18 mouse cellular contexts compared by ENCODE assay signal in genomic region chr3:113312937-113313336, GRCm38 (mm10). TPM values are rescaled to one million over a fixed set of nuclear protein-coding genes. Genes with fewer than 3 reads are reported as not detected.
DNase-seq lines count a peak whose midpoint lies in the region; ATAC-seq lines count a peak whose summit lies in the region.
"Not testable (repeated sequence)": the region's sequence is repeated elsewhere in the genome, so short reads cannot be mapped to it uniquely, and the experiment has no call there.
"Had no signal": no experiment of that assay in that cellular context is flagged by ENCODE, and none has a peak within 500 bp of the region (broad histone marks: within the 10 kb centered on the region; RNA-seq: fewer than 3 reads in every experiment).

No protein-coding gene starts in this region.

- not testable (repeated sequence) for H3K4me1 ChIP-seq in forebrain, embryonic 11.5 days (replicated peaks; ENCODE audit: control insufficient read depth, insufficient read depth, low read length); intestine, embryonic 15.5 days (replicated peaks); limb, embryonic 11.5 days (ENCODE audit: control insufficient read depth, insufficient read depth, low read length); lung, embryonic 15.5 days; midbrain, embryonic 14.5 days (ENCODE audit: control insufficient read depth, insufficient read depth, low read length); stomach, embryonic 14.5 days (ENCODE audit: control insufficient read depth, insufficient read depth, low read length)

- H3K4me3 ChIP-seq in forebrain, embryonic 11.5 days (ENCODE audit: low read depth, low read length); intestine, embryonic 15.5 days (replicated peaks); limb, embryonic 11.5 days (ENCODE audit: low read depth, low read length); lung, embryonic 15.5 days; midbrain, embryonic 14.5 days (replicated peaks; ENCODE audit: low read depth, low read length); stomach, embryonic 14.5 days (ENCODE audit: low read depth, low read length): not testable (repeated sequence)

- WGBS in forebrain, embryonic 11.5 days: no CpG with 5 or more reads among the region's 3 CpGs
- no CpG with 5 or more reads among the region's 3 CpGs for WGBS in intestine, embryonic 15.5 days
- no CpG with 5 or more reads among the region's 3 CpGs for WGBS in limb, embryonic 11.5 days
- WGBS in lung, embryonic 15.5 days: no CpG with 5 or more reads among the region's 3 CpGs
- no CpG with 5 or more reads among the region's 3 CpGs for WGBS in midbrain, embryonic 14.5 days
- WGBS in stomach, embryonic 14.5 days: no CpG with 5 or more reads among the region's 3 CpGs

- not testable (repeated sequence) for H3K36me3 ChIP-seq in forebrain, embryonic 11.5 days (ENCODE audit: control insufficient read depth, insufficient read depth, low read length); intestine, embryonic 15.5 days; limb, embryonic 11.5 days (ENCODE audit: control insufficient read depth, insufficient read depth, low read length); lung, embryonic 15.5 days; midbrain, embryonic 14.5 days (ENCODE audit: control insufficient read depth, insufficient read depth, low read length); stomach, embryonic 14.5 days (ENCODE audit: control insufficient read depth, insufficient read depth, low read length)

- not testable (repeated sequence) for H3K9me3 ChIP-seq in forebrain, embryonic 11.5 days (ENCODE audit: control insufficient read depth, low read length); intestine, embryonic 15.5 days; limb, embryonic 11.5 days (ENCODE audit: control insufficient read depth, low read length); lung, embryonic 15.5 days; midbrain, embryonic 14.5 days (ENCODE audit: control insufficient read depth, low read length); stomach, embryonic 14.5 days (ENCODE audit: control insufficient read depth, low read depth, low read length)

- DNase-seq in forebrain, embryonic 11.5 days (ENCODE audit: low spot score); limb, embryonic 11.5 days (ENCODE audit: low spot score); midbrain, embryonic 14.5 days: not testable (repeated sequence)

- ATAC-seq in forebrain, embryonic 11.5 days (replicated peaks; ENCODE audit: low FRiP score): peak; percentile 39; the same call in 1 of the 2 replicates
- peak; percentile 49 for ATAC-seq in intestine, embryonic 15.5 days
- peak; percentile 62; the same call in 1 of the 2 replicates for ATAC-seq in limb, embryonic 11.5 days (ENCODE audit: insufficient number of reproducible peaks, low FRiP score, low TSS enrichment, low read depth)
- 0 out of 2 replicates have a peak, but pooled peaks have one; percentile 35 for ATAC-seq in lung, embryonic 15.5 days (ENCODE audit: borderline replicate concordance, extremely low read depth, low FRiP score, low TSS enrichment)
- peak; percentile 20; the same call in 1 of the 2 replicates for ATAC-seq in midbrain, embryonic 14.5 days (ENCODE audit: low FRiP score, low TSS enrichment)
- ATAC-seq in stomach, embryonic 14.5 days (ENCODE audit: insufficient number of reproducible peaks, insufficient read depth, low FRiP score, low read depth): peak; percentile 53; the same call in 1 of the 2 replicates

- not testable (repeated sequence) for H3K27me3 ChIP-seq in forebrain, embryonic 11.5 days (ENCODE audit: control insufficient read depth, insufficient read depth, low read length); intestine, embryonic 15.5 days (replicated peaks); limb, embryonic 11.5 days (ENCODE audit: control insufficient read depth, insufficient read depth, low read length); lung, embryonic 15.5 days; midbrain, embryonic 14.5 days (ENCODE audit: control insufficient read depth, insufficient read depth, low read length); stomach, embryonic 14.5 days (ENCODE audit: control insufficient read depth, insufficient read depth, low read length)

- H3K27ac ChIP-seq in forebrain, embryonic 11.5 days (ENCODE audit: low read depth, low read length); intestine, embryonic 15.5 days; limb, embryonic 11.5 days (replicated peaks; ENCODE audit: low read depth, low read length); lung, embryonic 15.5 days; midbrain, embryonic 14.5 days (replicated peaks; ENCODE audit: low read depth, low read length); stomach, embryonic 14.5 days (ENCODE audit: low read length): not testable (repeated sequence)

- not testable (repeated sequence) for H3K9ac ChIP-seq in forebrain, embryonic 11.5 days (ENCODE audit: low read length); intestine, embryonic 15.5 days; limb, embryonic 11.5 days (ENCODE audit: low read length); lung, embryonic 15.5 days; midbrain, embryonic 14.5 days (replicated peaks; ENCODE audit: low read length); stomach, embryonic 14.5 days (replicated peaks; ENCODE audit: low read depth, low read length)

- H3K4me2 ChIP-seq in forebrain, embryonic 11.5 days (ENCODE audit: low read depth, low read length, severe bottlenecking); intestine, embryonic 15.5 days (replicated peaks); limb, embryonic 11.5 days (ENCODE audit: low read depth, severe bottlenecking); lung, embryonic 15.5 days; midbrain, embryonic 14.5 days (ENCODE audit: low read length); stomach, embryonic 14.5 days (replicated peaks; ENCODE audit: low read depth, low read length): not testable (repeated sequence)

RNA-seq across cellular contexts. Expression of gene Amy2a3, which starts 10.9 kb away (rescaled TPM):
- polyA plus RNA-seq in forebrain, embryonic 11.5 days (2014; fragmentation: Nextera tagmentation; extraction: Ambion mirVana): not detected in 2 replicates
- polyA plus RNA-seq in intestine, embryonic 15.5 days (2015; fragmentation: Nextera tagmentation; extraction: Ambion mirVana): 275 and 706 TPM in 2 replicates
- not detected in 2 replicates for polyA plus RNA-seq in limb, embryonic 11.5 days (2014; fragmentation: Nextera tagmentation; extraction: Ambion mirVana)
- polyA plus RNA-seq in lung, embryonic 15.5 days (2015; fragmentation: Nextera tagmentation; extraction: Ambion mirVana): 2.6 TPM in 1 of 2 replicates, not detected in the other
- polyA plus RNA-seq in midbrain, embryonic 14.5 days (2014; fragmentation: Nextera tagmentation; extraction: Ambion mirVana): not detected in 2 replicates
- 13.0 TPM in 1 of 2 replicates, not detected in the other for polyA plus RNA-seq in stomach, embryonic 14.5 days (2014; fragmentation: Nextera tagmentation; extraction: Ambion mirVana)
- polyA plus RNA-seq: embryonic facial prominence, embryonic 11.5 days; embryonic facial prominence, embryonic 15.5 days; forebrain, embryonic 13.5 days; forebrain, embryonic 16.5 days; G1E; heart, adult 2 months; heart, embryonic 10.5 days; heart, embryonic 13.5 days; hindbrain, embryonic 12.5 days; hindbrain, embryonic 15.5 days; Patski had no signal

RNA-seq across cellular contexts. Expression of gene Amy2a4, which starts 21.7 kb away (rescaled TPM):
- polyA plus RNA-seq in forebrain, embryonic 11.5 days (2014; fragmentation: Nextera tagmentation; extraction: Ambion mirVana): not detected in 2 replicates
- polyA plus RNA-seq in intestine, embryonic 15.5 days (2015; fragmentation: Nextera tagmentation; extraction: Ambion mirVana): 275 and 706 TPM in 2 replicates
- polyA plus RNA-seq in limb, embryonic 11.5 days (2014; fragmentation: Nextera tagmentation; extraction: Ambion mirVana): not detected in 2 replicates
- 2.6 TPM in 1 of 2 replicates, not detected in the other for polyA plus RNA-seq in lung, embryonic 15.5 days (2015; fragmentation: Nextera tagmentation; extraction: Ambion mirVana)
- not detected in 2 replicates for polyA plus RNA-seq in midbrain, embryonic 14.5 days (2014; fragmentation: Nextera tagmentation; extraction: Ambion mirVana)
- polyA plus RNA-seq in stomach, embryonic 14.5 days (2014; fragmentation: Nextera tagmentation; extraction: Ambion mirVana): 13.0 TPM in 1 of 2 replicates, not detected in the other
- polyA plus RNA-seq: embryonic facial prominence, embryonic 11.5 days; embryonic facial prominence, embryonic 15.5 days; forebrain, embryonic 13.5 days; forebrain, embryonic 16.5 days; G1E; heart, adult 2 months; heart, embryonic 10.5 days; heart, embryonic 13.5 days; hindbrain, embryonic 12.5 days; hindbrain, embryonic 15.5 days; Patski had no signal

RNA-seq across cellular contexts. Expression of gene Amy2a2, which starts 43.5 kb away (rescaled TPM):
- polyA plus RNA-seq in forebrain, embryonic 11.5 days (2014; fragmentation: Nextera tagmentation; extraction: Ambion mirVana): not detected in 2 replicates
- 275 and 706 TPM in 2 replicates for polyA plus RNA-seq in intestine, embryonic 15.5 days (2015; fragmentation: Nextera tagmentation; extraction: Ambion mirVana)
- polyA plus RNA-seq in limb, embryonic 11.5 days (2014; fragmentation: Nextera tagmentation; extraction: Ambion mirVana): not detected in 2 replicates
- polyA plus RNA-seq in lung, embryonic 15.5 days (2015; fragmentation: Nextera tagmentation; extraction: Ambion mirVana): 2.6 TPM in 1 of 2 replicates, not detected in the other
- not detected in 2 replicates for polyA plus RNA-seq in midbrain, embryonic 14.5 days (2014; fragmentation: Nextera tagmentation; extraction: Ambion mirVana)
- polyA plus RNA-seq in stomach, embryonic 14.5 days (2014; fragmentation: Nextera tagmentation; extraction: Ambion mirVana): 13.0 TPM in 1 of 2 replicates, not detected in the other
- polyA plus RNA-seq: embryonic facial prominence, embryonic 11.5 days; embryonic facial prominence, embryonic 15.5 days; forebrain, embryonic 13.5 days; forebrain, embryonic 16.5 days; G1E; heart, adult 2 months; heart, embryonic 10.5 days; heart, embryonic 13.5 days; hindbrain, embryonic 12.5 days; hindbrain, embryonic 15.5 days; Patski had no signal

RNA-seq across cellular contexts. Expression of gene Amy2a5, which starts 54.3 kb away (rescaled TPM):
- 0.09 and 0.16 TPM in 2 replicates for polyA plus RNA-seq in forebrain, embryonic 11.5 days (2014; fragmentation: Nextera tagmentation; extraction: Ambion mirVana)
- polyA plus RNA-seq in intestine, embryonic 15.5 days (2015; fragmentation: Nextera tagmentation; extraction: Ambion mirVana): 137 and 310 TPM in 2 replicates
- not detected in 2 replicates for polyA plus RNA-seq in limb, embryonic 11.5 days (2014; fragmentation: Nextera tagmentation; extraction: Ambion mirVana)
- polyA plus RNA-seq in lung, embryonic 15.5 days (2015; fragmentation: Nextera tagmentation; extraction: Ambion mirVana): 0.05 and 0.44 TPM in 2 replicates
- 0.12 TPM in 1 of 2 replicates, not detected in the other for polyA plus RNA-seq in midbrain, embryonic 14.5 days (2014; fragmentation: Nextera tagmentation; extraction: Ambion mirVana)
- 10.2 TPM in 1 of 2 replicates, not detected in the other for polyA plus RNA-seq in stomach, embryonic 14.5 days (2014; fragmentation: Nextera tagmentation; extraction: Ambion mirVana)
- polyA plus RNA-seq: embryonic facial prominence, embryonic 11.5 days; forebrain, embryonic 16.5 days; G1E; heart, adult 2 months; heart, embryonic 10.5 days; heart, embryonic 13.5 days; heart, embryonic 16.5 days; hindbrain, embryonic 12.5 days; Patski had no signal

Comparison
In these comparisons a context has a peak if more than half of its experiments do, and no peak if none do; other contexts are left out.
1. RNA of gene Amy2a3, which starts 10.9 kb away (polyA plus RNA-seq): 275 to 706 TPM in intestine, embryonic 15.5 days; not detected in forebrain, embryonic 11.5 days, not detected in limb, embryonic 11.5 days, 2.6 TPM in lung, embryonic 15.5 days, not detected in midbrain, embryonic 14.5 days and 13.0 TPM in stomach, embryonic 14.5 days; every median in the first group is over 10 times any median in the second.
2. RNA of gene Amy2a4, which starts 21.7 kb away (polyA plus RNA-seq): 275 to 706 TPM in intestine, embryonic 15.5 days; not detected in forebrain, embryonic 11.5 days, not detected in limb, embryonic 11.5 days, 2.6 TPM in lung, embryonic 15.5 days, not detected in midbrain, embryonic 14.5 days and 13.0 TPM in stomach, embryonic 14.5 days; every median in the first group is over 10 times any median in the second.
3. RNA of gene Amy2a2, which starts 43.5 kb away (polyA plus RNA-seq): 275 to 706 TPM in intestine, embryonic 15.5 days; not detected in forebrain, embryonic 11.5 days, not detected in limb, embryonic 11.5 days, 2.6 TPM in lung, embryonic 15.5 days, not detected in midbrain, embryonic 14.5 days and 13.0 TPM in stomach, embryonic 14.5 days; every median in the first group is over 10 times any median in the second.
4. Peak in every context shown above with its lines, with median percentiles within 50 percentile points of each other: ATAC-seq.